Mouse (Mus musculus) CH12.LX (cell line): ENCODE results near the gene Depdc1b.

ENCODE experiments used
- HCFC1 ChIP-seq: IDR thresholded peaks from 2 replicates; pipeline ENCODE4 v1.6.1; 2012; ENCODE audit warnings: low read depth, mild to moderate bottlenecking, inconsistent platforms, low read length, improper control_type of control experiment
- USF2 ChIP-seq: conservative IDR thresholded peaks from 2 replicates; pipeline ENCODE4 v1.6.1; 2011; ENCODE audit warnings: low read depth, low read length, improper control_type of control experiment

GRCm38 (mm10) chr13:108273034-108273433, 43.1 kb upstream of the Depdc1b start:
- TF ChIP-seq USF2 (no peak), HCFC1 (no peak)
